13 mouse cellular contexts compared by ENCODE assay signal in the genomic region with DNA sequence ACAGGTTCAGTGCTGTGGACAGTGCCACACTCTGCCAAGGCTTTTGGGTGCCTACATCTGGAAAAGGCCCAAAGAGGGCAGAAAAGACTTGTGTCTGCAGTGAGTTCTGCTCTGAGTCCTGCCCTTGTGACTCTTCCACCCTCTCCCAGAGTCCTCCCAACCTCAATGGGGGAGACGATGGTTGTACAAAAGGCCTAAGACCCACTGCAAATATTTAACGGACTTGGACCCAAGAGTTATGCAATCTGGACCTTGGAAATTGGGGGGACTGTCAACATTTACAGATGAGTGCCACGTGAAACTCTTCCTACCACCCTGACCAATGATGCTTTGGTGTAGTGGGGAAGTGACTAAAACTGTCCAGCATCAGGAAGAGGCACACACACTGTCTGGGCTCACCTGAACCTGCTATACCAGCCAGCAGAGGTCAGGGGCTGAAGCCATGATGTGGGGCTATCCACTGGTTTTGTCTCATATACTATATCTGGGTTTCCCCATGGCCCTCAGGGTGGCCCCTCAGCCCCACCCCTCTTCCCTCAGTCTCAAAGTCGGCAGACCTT.
"Had no signal": no experiment of that assay in that cellular context is flagged by ENCODE, and none has a peak within 500 bp of the region (broad histone marks: within the 10 kb centered on the region; RNA-seq: fewer than 3 reads in every experiment).

No protein-coding gene starts in this region.

- DNase-seq: kidney, adult 18-20 months; kidney, postnatal 25 days; layer of hippocampus, adult 9-11 months; layer of hippocampus, postnatal 36 days; lung, adult 18-20 months; right cerebral cortex, adult 18-20 months; right cerebral cortex, postnatal 4 days; spleen, adult 18-20 months; thymus, postnatal 4 days had no signal

- H3K4me2 ChIP-seq: limb, embryonic 12.5 days; midbrain, embryonic 12.5 days had no signal

- H3K4me3 ChIP-seq: limb, embryonic 12.5 days; midbrain, embryonic 12.5 days had no signal

- H3K27ac ChIP-seq: limb, embryonic 12.5 days; midbrain, embryonic 12.5 days had no signal

- H3K27me3 ChIP-seq: limb, embryonic 12.5 days; midbrain, embryonic 12.5 days had no signal

- H3K9ac ChIP-seq: limb, embryonic 12.5 days; midbrain, embryonic 12.5 days had no signal

- ATAC-seq: hindbrain, embryonic 16.5 days; inflammation-experienced regulatory T-cells, adult 6 months had no signal

- H3K4me1 ChIP-seq: limb, embryonic 12.5 days had no signal
